Comparison of ENCODE assay signal across 8 mouse cellular contexts in the genomic region with DNA sequence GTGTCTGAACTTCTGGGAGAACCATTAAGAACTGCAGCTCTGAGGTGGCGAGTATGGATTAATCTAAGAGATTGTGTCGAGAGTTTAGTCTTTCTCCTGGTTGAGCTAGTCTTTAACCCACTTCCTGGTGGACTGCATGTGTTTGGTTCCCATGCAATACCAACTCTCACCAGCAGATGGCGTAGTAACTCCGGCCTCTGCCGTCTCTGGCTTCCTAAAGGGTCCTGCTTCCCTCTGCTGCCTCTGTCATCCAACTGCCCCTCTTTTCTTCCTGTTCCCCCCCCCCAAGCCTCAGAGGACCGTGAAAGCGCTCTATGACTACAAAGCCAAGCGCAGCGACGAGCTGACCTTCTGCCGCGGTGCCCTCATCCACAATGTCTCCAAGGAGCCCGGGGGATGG.
DNase-seq lines count a peak whose midpoint lies in the region; ATAC-seq lines count a peak whose summit lies in the region.

No protein-coding gene starts in this region.

- no peaks in the 10 kb centered on the region for H3K4me1 ChIP-seq in midbrain, embryonic 14.5 days (ENCODE audit: control insufficient read depth, insufficient read depth, low read length)
- H3K4me1 ChIP-seq in midbrain, embryonic 13.5 days (replicated peaks) = peaks cover 3% of the 10 kb centered on the region; the same call in 1 of the 2 replicates

- no peak overlapping the region for H3K4me3 ChIP-seq in midbrain, embryonic 14.5 days (replicated peaks; ENCODE audit: low read depth, low read length)
- H3K4me3 ChIP-seq in midbrain, embryonic 13.5 days (replicated peaks) = no peak overlapping the region

- no peaks in the 10 kb centered on the region for H3K36me3 ChIP-seq in midbrain, embryonic 14.5 days (ENCODE audit: control insufficient read depth, insufficient read depth, low read length)
- no peaks in the 10 kb centered on the region for H3K36me3 ChIP-seq in midbrain, embryonic 13.5 days

- DNase-seq in gastrocnemius, postnatal 10 days = peak; percentile 18
- DNase-seq in gastrocnemius, postnatal 4 days (ENCODE audit: low spot score in 2 of 2) = no peak
- DNase-seq in midbrain, embryonic 14.5 days = peak; percentile 39
- peak; percentile 10 for DNase-seq in embryo, embryonic 11 days
- DNase-seq in testis, postnatal 10 days (ENCODE audit: low spot score) = peak; percentile 84
- DNase-seq in ovary, postnatal 14 days (ENCODE audit: low spot score) = no peak
- no peak for DNase-seq in Muller cell, postnatal 12 days (ENCODE audit: inconsistent ontology term)

- H3K27ac ChIP-seq in midbrain, embryonic 14.5 days (replicated peaks; ENCODE audit: low read depth, low read length) = no peak overlapping the region
- no peak overlapping the region for H3K27ac ChIP-seq in midbrain, embryonic 13.5 days

- WGBS in midbrain, embryonic 14.5 days = 68% methylated on average over 13 of the region's 13 CpGs
- 69% methylated on average over 13 of the region's 13 CpGs for WGBS in midbrain, embryonic 13.5 days

- no peak overlapping the region for H3K4me2 ChIP-seq in midbrain, embryonic 14.5 days (ENCODE audit: low read length)
- no peak overlapping the region for H3K4me2 ChIP-seq in midbrain, embryonic 13.5 days (replicated peaks)

- no peaks in the 10 kb centered on the region for H3K27me3 ChIP-seq in midbrain, embryonic 14.5 days (ENCODE audit: control insufficient read depth, insufficient read depth, low read length)
- no peaks in the 10 kb centered on the region for H3K27me3 ChIP-seq in midbrain, embryonic 13.5 days

- H3K9me3 ChIP-seq in midbrain, embryonic 14.5 days (ENCODE audit: control insufficient read depth, low read length) = no peaks in the 10 kb centered on the region
- H3K9me3 ChIP-seq in midbrain, embryonic 13.5 days = no peaks in the 10 kb centered on the region

- no peak overlapping the region for H3K9ac ChIP-seq in midbrain, embryonic 14.5 days (replicated peaks; ENCODE audit: low read length)
- H3K9ac ChIP-seq in midbrain, embryonic 13.5 days (replicated peaks) = no peak overlapping the region

- no peak for ATAC-seq in midbrain, embryonic 14.5 days (ENCODE audit: low FRiP score, low TSS enrichment)
- no peak for ATAC-seq in midbrain, embryonic 13.5 days

Comparison
In these comparisons a context has a peak if more than half of its experiments do, and no peak if none do; other contexts are left out.
1. DNase-seq: peak in gastrocnemius, postnatal 10 days (single experiment), midbrain, embryonic 14.5 days (single experiment), embryo, embryonic 11 days (single experiment) and testis, postnatal 10 days (single experiment); none in gastrocnemius, postnatal 4 days (0 of 2), ovary, postnatal 14 days (single experiment) and Muller cell, postnatal 12 days (single experiment).